Mouse (Mus musculus) stomach, embryonic 14.5 days (tissue): Measurements from ENCODE around the gene Btbd8. TPM values are rescaled to one million over a fixed set of nuclear protein-coding genes. Genes with fewer than 3 reads are reported as not detected.

Source experiments
- ATAC-seq: fragments of 200-750 bp; cut with Nextera tagmentation; 2 replicates; pipeline ENCODE4 v1.8.0; 2017; ENCODE audit warnings: low read depth, moderate TSS enrichment; ENCODE audit not compliant: insufficient number of reproducible peaks, insufficient read depth, low FRiP score
- H3K27ac ChIP-seq: fragments of 300-500 bp; sonication (generic); 2 replicates; pipeline ENCODE4 v1.5.1; 2014; ENCODE audit warnings: mild to moderate bottlenecking, low read length, moderate library complexity, mixed read lengths
- H3K27me3 ChIP-seq: fragments of 300-500 bp; sonication (generic); 2 replicates; pipeline ENCODE4 v1.6.1; 2014; ENCODE audit warnings: low read length, control low read depth, mixed read lengths; ENCODE audit not compliant: control insufficient read depth, insufficient read depth
- H3K36me3 ChIP-seq: fragments of 300-500 bp; sonication (generic); 2 replicates; pipeline ENCODE4 v1.6.1; 2014; ENCODE audit warnings: mild to moderate bottlenecking, control low read depth, low read length, moderate library complexity, mixed read lengths; ENCODE audit not compliant: control insufficient read depth, insufficient read depth
- H3K4me1 ChIP-seq: fragments of 300-500 bp; sonication (generic); 2 replicates; pipeline ENCODE4 v1.6.1; 2014; ENCODE audit warnings: low read length, control low read depth, mixed read lengths; ENCODE audit not compliant: control insufficient read depth, insufficient read depth
- H3K4me2 ChIP-seq: fragments of 300-500 bp; sonication (generic); replicated peaks from 2 replicates; pipeline ENCODE4 v1.6.1; 2014; ENCODE audit warnings: low read depth, low read length, control low read depth
- H3K4me3 ChIP-seq: fragments of 300-500 bp; sonication (generic); 2 replicates; pipeline ENCODE4 v1.5.1; 2014; ENCODE audit warnings: low read depth, low read length, control low read depth
- H3K9ac ChIP-seq: fragments of 300-500 bp; sonication (generic); replicated peaks from 2 replicates; pipeline ENCODE4 v1.6.1; 2014; ENCODE audit warnings: low read depth, mild to moderate bottlenecking, control low read depth, low read length, moderate library complexity, mixed read lengths
- H3K9me3 ChIP-seq: fragments of 300-500 bp; sonication (generic); 2 replicates; pipeline ENCODE4 v1.6.1; 2016; ENCODE audit warnings: low read depth, low read length, control low read depth; ENCODE audit not compliant: control insufficient read depth
- WGBS: fragments of 180-500 bp; shearing (Covaris S2); extraction: QIAGEN DNeasy Blood & Tissue Kit; methylation state at CpG from one replicate; pipeline ENCODE4 v1.1.7; 2014; 5-methylcytosine and 5-hydroxymethylcytosine counted together
- polyA plus RNA-seq: library from polyadenylated mRNA; unstranded; fragments of >200 nt; fragmentation: Nextera tagmentation; extraction: Ambion mirVana; gene quantifications from 2 replicates; pipeline ENCODE4 v1.2.1, GENCODE M21; 2014

Btbd8 gene
- polyA plus RNA-seq, 1 experiment from 2014 or later: 8.1 TPM

- 0 out of 2 replicates have a peak, but pooled peaks cover 1% of the 10 kb centered on the region for H3K27me3 ChIP-seq
Observed at GRCm38 (mm10) chr5:107410305-107410704, 27.5 kb upstream of the Btbd8 start.

GRCm38 (mm10) chr5:107411326-107411725, 26.5 kb upstream of the Btbd8 start:
- H3K36me3 ChIP-seq: no peaks in the 10 kb centered on the region
- no peak overlapping the region for H3K4me2 ChIP-seq
- no peak overlapping the region for H3K4me3 ChIP-seq
- H3K27me3 ChIP-seq: no peaks in the 10 kb centered on the region
- no peak overlapping the region for H3K9ac ChIP-seq
- H3K9me3 ChIP-seq: no peaks in the 10 kb centered on the region
- no peaks in the 10 kb centered on the region for H3K4me1 ChIP-seq
- ATAC-seq: no peak
- no peak overlapping the region for H3K27ac ChIP-seq
- WGBS: 48% methylated on average over 4 of the region's 4 CpGs

More at GRCm38 (mm10) chr5:107410305-107410704, 27.5 kb upstream of the Btbd8 start:
- Histone ChIP-seq H3K27ac (no peak overlapping the region), H3K9ac (no peak overlapping the region), H3K4me2 (no peak overlapping the region), H3K36me3 (no peaks in the 10 kb centered on the region), H3K4me3 (no peak overlapping the region), H3K9me3 (no peaks in the 10 kb centered on the region), H3K4me1 (no peaks in the 10 kb centered on the region)
- no peak for ATAC-seq
- 92% methylated on average over 1 of the region's 1 CpGs for WGBS

GRCm38 (mm10) chr5:107412285-107412684, 25.5 kb upstream of the Btbd8 start:
- Histone ChIP-seq H3K27ac (no peak overlapping the region), H3K4me3 (no peak overlapping the region), H3K36me3 (no peaks in the 10 kb centered on the region), H3K4me1 (no peaks in the 10 kb centered on the region), H3K4me2 (no peak overlapping the region), H3K9ac (no peak overlapping the region), H3K27me3 (no peaks in the 10 kb centered on the region), H3K9me3 (no peaks in the 10 kb centered on the region)
- WGBS: 88% methylated on average over 2 of the region's 2 CpGs
- ATAC-seq: no peak

GRCm38 (mm10) chr5:107415098-107415497, 22.7 kb upstream of the Btbd8 start:
- Histone ChIP-seq H3K27me3 (no peaks in the 10 kb centered on the region), H3K4me1 (no peaks in the 10 kb centered on the region), H3K27ac (no peak overlapping the region), H3K4me3 (no peak overlapping the region), H3K36me3 (no peaks in the 10 kb centered on the region), H3K4me2 (no peak overlapping the region), H3K9ac (no peak overlapping the region), H3K9me3 (no peaks in the 10 kb centered on the region)
- WGBS: 72% methylated on average over 2 of the region's 2 CpGs
- no peak for ATAC-seq

GRCm38 (mm10) chr5:107421676-107422075, 16.1 kb upstream of the Btbd8 start:
- no peak for ATAC-seq
- no peaks in the 10 kb centered on the region for H3K36me3 ChIP-seq
- H3K4me3 ChIP-seq: no peak overlapping the region
- no peak overlapping the region for H3K9ac ChIP-seq
- H3K27me3 ChIP-seq: no peaks in the 10 kb centered on the region
- no peak overlapping the region for H3K4me2 ChIP-seq
- no peaks in the 10 kb centered on the region for H3K4me1 ChIP-seq
- H3K9me3 ChIP-seq: no peaks in the 10 kb centered on the region
- H3K27ac ChIP-seq: no peak overlapping the region
- 7% methylated on average over 1 of the region's 1 CpGs for WGBS

- no peak within 1 kb of the TSS for H3K4me3 ChIP-seq
- no peak within 1 kb of the TSS for H3K9ac ChIP-seq
- no peaks in the 10 kb centered on the region for H3K4me1 ChIP-seq
- no peak for ATAC-seq
- H3K27me3 ChIP-seq: no peaks in the 10 kb centered on the region
- H3K9me3 ChIP-seq: no peaks in the 10 kb centered on the region
- 77% methylated on average over 3 of the region's 3 CpGs for WGBS
- H3K36me3 ChIP-seq: no peaks in the 10 kb centered on the region
- no peak within 1 kb of the TSS for H3K27ac ChIP-seq
- no peak within 1 kb of the TSS for H3K4me2 ChIP-seq
Observed at GRCm38 (mm10) chr5:107431249-107431648, 6.5 kb upstream of the Btbd8 start, which contains the start of gene Lpcat2b. TSS of gene Lpcat2b (plus strand) at chr5:107431549.

- ATAC-seq: no peak
- Histone ChIP-seq H3K27me3 (no peaks in the 10 kb centered on the region), H3K4me1 (no peaks in the 10 kb centered on the region; the same call in 1 of the 2 replicates), H3K36me3 (no peaks in the 10 kb centered on the region), H3K4me2 (no peak overlapping the region), H3K4me3 (no peak overlapping the region), H3K9me3 (no peaks in the 10 kb centered on the region), H3K27ac (no peak overlapping the region), H3K9ac (no peak overlapping the region)
- 79% methylated on average over 5 of the region's 5 CpGs for WGBS
Observed at GRCm38 (mm10) chr5:107434001-107434400, 3.8 kb upstream of the Btbd8 start.

GRCm38 (mm10) chr5:107436185-107436584, 1.6 kb upstream of the Btbd8 start:
- Histone ChIP-seq H3K4me2 (no peak overlapping the region), H3K4me3 (no peak overlapping the region), H3K4me1 (no peaks in the 10 kb centered on the region; the same call in 1 of the 2 replicates), H3K9me3 (no peaks in the 10 kb centered on the region), H3K36me3 (no peaks in the 10 kb centered on the region), H3K9ac (no peak overlapping the region), H3K27me3 (no peaks in the 10 kb centered on the region), H3K27ac (no peak overlapping the region)
- ATAC-seq: no peak
- WGBS: 87% methylated on average over 6 of the region's 6 CpGs

- Histone ChIP-seq H3K4me2 (no peak overlapping the region), H3K4me3 (no peak overlapping the region), H3K4me1 (no peaks in the 10 kb centered on the region; the same call in 1 of the 2 replicates), H3K36me3 (no peaks in the 10 kb centered on the region), H3K9ac (no peak overlapping the region), H3K27me3 (no peaks in the 10 kb centered on the region), H3K27ac (no peak overlapping the region), H3K9me3 (no peaks in the 10 kb centered on the region)
- ATAC-seq: no peak
- WGBS: 60% methylated on average over 6 of the region's 6 CpGs
Observed at GRCm38 (mm10) chr5:107436587-107437209, 1.1 kb upstream of the Btbd8 start.
